27 mouse cellular contexts compared by ENCODE assay signal in the genomic region with DNA sequence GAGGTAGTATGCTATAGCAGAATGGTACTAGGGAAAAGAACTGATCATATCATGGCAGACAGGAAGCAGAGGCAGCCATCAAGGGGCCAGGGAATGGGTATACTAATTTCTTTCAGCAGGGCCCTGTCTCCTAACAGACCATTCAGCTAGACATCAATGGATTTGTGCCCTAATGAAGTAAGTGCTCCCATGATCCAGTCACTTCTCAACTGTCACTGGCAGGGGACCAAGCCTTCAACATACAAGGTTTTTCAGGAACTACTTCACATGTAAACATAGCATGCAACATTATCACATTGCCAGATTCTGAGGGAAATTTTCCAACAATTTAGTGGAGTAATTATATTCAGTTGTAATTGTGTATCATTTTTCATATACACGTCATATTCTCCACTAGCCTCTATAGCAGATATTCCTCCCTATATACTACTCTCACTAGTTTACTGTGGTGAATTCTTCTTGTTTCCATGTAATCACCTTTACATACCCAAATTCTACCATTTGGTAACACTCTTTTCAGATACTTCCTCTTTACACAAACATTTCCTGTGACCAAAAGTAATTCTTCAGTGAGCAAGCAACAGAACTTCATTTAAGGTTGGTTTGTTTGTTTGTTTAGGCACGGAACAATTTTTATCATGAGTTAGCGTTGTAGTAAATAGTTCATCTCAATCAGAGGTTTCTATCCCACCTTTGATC. TPM values are rescaled to one million over a fixed set of nuclear protein-coding genes. Genes with fewer than 3 reads are reported as not detected.
"Had no signal": no experiment of that assay in that cellular context is flagged by ENCODE, and none has a peak within 500 bp of the region (broad histone marks: within the 10 kb centered on the region; RNA-seq: fewer than 3 reads in every experiment).

No protein-coding gene starts in this region.

- H3K36me3 ChIP-seq: limb, embryonic 15.5 days; midbrain, embryonic 12.5 days; midbrain, embryonic 15.5 days; neural tube, embryonic 12.5 days; neural tube, embryonic 15.5 days; stomach, embryonic 15.5 days had no signal

- H3K4me1 ChIP-seq: limb, embryonic 12.5 days; limb, embryonic 15.5 days; midbrain, embryonic 12.5 days; midbrain, embryonic 15.5 days; neural tube, embryonic 12.5 days; neural tube, embryonic 15.5 days; stomach, embryonic 15.5 days had no signal

- H3K27ac ChIP-seq: kidney, postnatal 0 days; left cerebral cortex, adult 2 months; limb, embryonic 12.5 days; limb, embryonic 15.5 days; liver, embryonic 14.5 days; midbrain, embryonic 12.5 days; midbrain, embryonic 15.5 days; neural tube, embryonic 12.5 days; neural tube, embryonic 15.5 days; stomach, embryonic 15.5 days had no signal

- DNase-seq: kidney, adult 2 months; kidney, postnatal 36 days; layer of hippocampus, postnatal 36 days; left cerebral cortex, postnatal 4 days; liver, postnatal 0 days; right cerebral cortex, adult 18-20 months; right cerebral cortex, postnatal 14 days; right cerebral cortex, postnatal 4 days; thymus, postnatal 36 days had no signal

- H3K27me3 ChIP-seq: limb, embryonic 15.5 days; midbrain, embryonic 12.5 days; midbrain, embryonic 15.5 days; neural tube, embryonic 12.5 days; neural tube, embryonic 15.5 days; stomach, embryonic 15.5 days had no signal

- H3K4me2 ChIP-seq: limb, embryonic 12.5 days; limb, embryonic 15.5 days; liver, embryonic 11.5 days; midbrain, embryonic 12.5 days; midbrain, embryonic 15.5 days; neural tube, embryonic 12.5 days; neural tube, embryonic 15.5 days; stomach, embryonic 15.5 days had no signal

- H3K9me3 ChIP-seq: limb, embryonic 12.5 days; limb, embryonic 15.5 days; midbrain, embryonic 12.5 days; midbrain, embryonic 15.5 days; neural tube, embryonic 12.5 days; neural tube, embryonic 15.5 days; stomach, embryonic 15.5 days had no signal

- H3K4me3 ChIP-seq: left cerebral cortex, adult 2 months; limb, embryonic 12.5 days; limb, embryonic 15.5 days; midbrain, embryonic 12.5 days; midbrain, embryonic 15.5 days; neural tube, embryonic 12.5 days; neural tube, embryonic 15.5 days; stomach, embryonic 15.5 days had no signal

- ATAC-seq: intestine, postnatal 0 days; liver, postnatal 0 days; midbrain, embryonic 15.5 days had no signal

- H3K9ac ChIP-seq: limb, embryonic 12.5 days; limb, embryonic 15.5 days; liver, embryonic 14.5 days; liver, postnatal 0 days; midbrain, embryonic 12.5 days; midbrain, embryonic 15.5 days; neural tube, embryonic 12.5 days; neural tube, embryonic 15.5 days; stomach, embryonic 15.5 days had no signal

RNA-seq across cellular contexts. Expression of a gene that starts 38.7 kb away (rescaled TPM):
- total RNA-seq: layer of hippocampus, adult 8-10 months; layer of hippocampus, postnatal 10 days; layer of hippocampus, postnatal 36 days; left cerebral cortex, adult 2 months; left cerebral cortex, postnatal 14 days; left cerebral cortex, postnatal 4 days had no signal
- polyA plus RNA-seq: intestine, embryonic 14.5 days; intestine, postnatal 0 days; kidney, adult 2 months; kidney, embryonic 14.5 days; kidney, postnatal 0 days; limb, embryonic 12.5 days; limb, embryonic 15.5 days; liver, embryonic 11.5 days; liver, embryonic 14.5 days; liver, postnatal 0 days; midbrain, embryonic 12.5 days; midbrain, embryonic 15.5 days; neural tube, embryonic 12.5 days; neural tube, embryonic 15.5 days; stomach, embryonic 15.5 days; urinary bladder, adult 2 months had no signal
